Mouse (Mus musculus) urinary bladder, postnatal 25 days (tissue): Measurements from ENCODE around the gene Ppm1e.

ENCODE experiments used
- DNase-seq: peaks from one replicate; pipeline ENCODE4 v3.0.0; 2022; ENCODE audit warnings: low spot score

Gene Ppm1e

DNA sequence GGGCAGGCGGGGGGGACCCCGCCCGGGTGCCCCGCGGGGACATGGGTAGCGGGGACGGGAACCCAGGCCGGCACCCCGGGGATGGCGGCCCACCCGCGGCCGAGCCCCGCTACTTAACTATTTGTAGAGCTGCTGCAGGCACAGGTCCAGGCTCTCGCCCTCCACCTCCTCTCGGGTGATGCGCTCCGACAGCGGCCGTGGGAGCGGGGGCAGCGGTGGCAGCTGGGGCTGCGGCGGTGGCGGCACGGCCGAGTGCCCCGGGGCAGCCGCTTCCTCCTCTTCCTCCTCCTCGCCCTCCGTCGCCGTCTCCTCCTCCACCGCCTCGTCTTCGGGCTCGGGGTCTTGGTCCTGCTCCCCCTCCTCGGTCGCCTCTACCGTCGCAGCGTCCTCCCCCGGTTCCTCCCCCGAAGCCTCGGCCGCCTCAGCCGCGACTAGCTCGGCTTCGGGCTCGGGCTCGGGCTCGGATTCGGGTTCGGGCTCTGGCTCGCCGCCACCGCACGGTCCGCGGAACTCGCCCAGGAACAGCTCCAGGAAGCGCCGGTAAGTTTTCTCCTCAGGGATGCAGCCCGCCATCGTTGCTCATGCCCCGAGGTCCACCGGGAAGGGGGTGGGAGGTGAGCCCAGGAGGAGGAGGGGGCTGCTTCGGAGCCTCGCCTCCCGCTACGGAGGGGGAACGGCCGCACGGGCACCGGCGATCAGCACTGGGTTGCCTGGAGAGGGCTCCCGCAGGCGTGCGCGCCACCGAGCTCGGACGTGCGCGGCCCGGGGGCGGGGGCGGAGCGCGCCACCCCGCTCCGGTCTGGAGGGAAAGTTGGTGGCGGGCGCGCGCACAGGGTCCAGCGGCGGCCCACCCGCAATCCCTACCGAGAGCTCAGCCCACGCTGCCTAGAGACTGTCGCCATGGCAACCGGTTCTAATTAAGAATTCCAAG lies at the start of gene Ppm1e:
Gene Ppm1e, minus strand, starts transcription at position 693 of the 931 bp plus-strand sequence.
- peak; percentile 54 for DNase-seq

DNA sequence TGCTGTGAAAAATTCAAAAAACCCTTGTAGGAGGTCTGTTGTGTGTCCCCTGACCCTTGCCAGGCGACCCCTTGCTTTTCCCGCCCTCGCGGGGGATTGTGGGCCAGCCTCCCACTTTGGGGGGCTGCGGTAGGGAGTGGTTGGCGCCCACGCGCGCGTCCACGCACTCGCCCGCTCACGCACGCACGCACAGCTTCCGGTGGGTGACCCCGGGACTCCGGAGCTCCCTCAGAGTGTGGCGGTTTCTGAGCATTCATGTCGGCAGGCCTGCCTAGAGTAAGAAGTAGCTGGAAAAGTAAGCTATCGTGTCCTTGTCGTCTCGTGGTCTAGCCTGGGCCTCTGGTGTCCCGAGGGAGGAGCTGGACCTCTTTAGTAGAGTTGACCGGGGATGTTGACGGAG lies 46.1 kb upstream of the Ppm1e start, which contains the start of the genes Rad51c and Tex14:
Gene Rad51c, minus strand, starts transcription at position 79 of the 400 bp plus-strand sequence.
Gene Tex14, plus strand, starts transcription at position 190 of the 400 bp plus-strand sequence.
- DNase-seq: no peak

DNA sequence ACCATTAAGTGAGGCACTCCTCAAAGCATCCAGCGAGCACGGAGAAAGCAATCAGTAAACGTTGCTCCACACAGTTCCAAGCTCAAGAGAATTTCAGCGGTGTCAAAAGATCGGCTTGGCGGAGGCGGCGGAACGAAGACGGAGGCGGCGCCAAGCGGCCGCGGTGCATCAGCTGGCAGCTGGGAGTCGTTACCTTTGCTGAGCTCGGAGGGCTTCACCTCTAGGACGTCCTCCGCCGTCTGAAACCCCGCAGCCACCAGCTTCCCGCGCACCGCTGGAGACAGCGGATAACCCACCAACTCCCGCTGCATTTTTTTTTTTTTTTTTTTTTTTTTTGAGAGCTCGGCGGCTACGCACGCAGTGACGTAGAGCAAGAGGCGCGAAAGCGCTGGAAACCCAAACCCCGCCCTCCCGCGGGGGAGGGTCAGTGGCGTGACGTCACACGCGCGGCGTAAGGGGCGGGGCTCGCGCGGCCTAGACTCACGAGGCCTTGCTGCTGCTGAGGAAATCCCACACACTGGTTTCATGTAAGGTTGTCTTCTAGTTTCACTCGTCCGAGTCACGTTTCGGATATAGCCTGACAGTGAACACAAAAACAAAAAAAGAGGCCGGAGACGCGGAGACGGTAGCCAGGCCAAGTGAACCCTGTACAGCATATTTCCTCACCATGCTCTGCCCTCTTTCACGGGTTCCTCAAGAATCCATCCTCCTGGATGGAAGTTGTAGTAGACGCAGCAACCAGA lies 45.5 kb upstream of the Ppm1e start:
- peak; percentile 97 for DNase-seq

DNA sequence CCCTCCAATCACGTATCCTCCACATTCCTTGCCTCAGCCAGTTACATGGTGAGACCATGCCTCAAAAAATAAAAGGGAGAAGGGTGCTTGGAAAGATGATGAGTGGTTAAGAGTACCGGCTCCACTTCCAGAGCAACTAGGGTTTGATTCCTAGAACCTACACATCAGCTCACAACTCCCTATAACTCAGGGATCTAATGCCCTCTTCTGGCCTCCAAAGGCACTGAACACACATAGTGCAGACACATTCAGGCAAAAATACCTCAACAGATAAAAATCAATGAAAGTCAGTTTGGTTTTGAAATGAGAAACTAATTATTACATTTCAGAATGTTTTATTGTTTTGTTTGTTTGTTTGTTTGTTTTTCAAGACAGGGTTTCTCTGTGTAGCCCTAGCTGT lies 39.6 kb upstream of the Ppm1e start:
- no peak for DNase-seq

DNA sequence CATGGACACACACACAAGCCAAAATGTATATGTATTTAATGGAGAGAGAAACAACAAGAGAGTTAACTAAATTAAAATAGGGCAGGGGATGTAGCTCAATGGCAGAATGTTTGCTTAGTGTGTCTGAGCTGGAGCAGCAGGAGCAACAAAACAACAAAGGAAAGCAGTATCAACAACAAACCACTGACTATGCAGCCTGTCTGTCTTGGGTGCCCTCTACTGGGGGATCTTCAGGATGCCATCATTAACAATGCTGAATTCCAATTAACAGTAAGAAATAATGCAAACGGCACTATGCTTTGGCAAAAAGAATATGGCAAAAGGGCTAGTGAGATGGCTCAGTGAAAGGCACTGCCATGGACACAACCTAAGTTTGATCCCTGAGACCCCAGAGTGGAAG lies 35.0 kb upstream of the Ppm1e start:
- DNase-seq: peak; percentile 6

DNA sequence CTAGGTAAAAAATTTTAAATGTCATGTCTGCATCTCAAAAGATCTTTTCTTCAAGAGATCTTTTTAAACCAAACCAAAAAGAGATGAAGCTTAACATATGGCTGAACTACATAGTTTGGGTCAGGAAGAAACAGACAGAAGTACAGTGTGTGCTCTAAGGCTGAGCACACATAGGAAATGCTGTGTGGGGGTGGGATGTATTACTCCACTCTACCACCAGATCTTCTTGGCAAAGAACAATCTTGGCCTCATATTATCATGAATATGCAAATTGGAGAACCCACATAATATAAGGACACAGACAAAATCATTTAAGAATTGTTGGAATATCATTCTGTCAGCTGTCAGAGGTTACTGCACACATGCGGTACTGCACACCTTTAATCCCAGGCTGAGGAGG lies 26.9 kb upstream of the Ppm1e start:
- DNase-seq: no peak

DNA sequence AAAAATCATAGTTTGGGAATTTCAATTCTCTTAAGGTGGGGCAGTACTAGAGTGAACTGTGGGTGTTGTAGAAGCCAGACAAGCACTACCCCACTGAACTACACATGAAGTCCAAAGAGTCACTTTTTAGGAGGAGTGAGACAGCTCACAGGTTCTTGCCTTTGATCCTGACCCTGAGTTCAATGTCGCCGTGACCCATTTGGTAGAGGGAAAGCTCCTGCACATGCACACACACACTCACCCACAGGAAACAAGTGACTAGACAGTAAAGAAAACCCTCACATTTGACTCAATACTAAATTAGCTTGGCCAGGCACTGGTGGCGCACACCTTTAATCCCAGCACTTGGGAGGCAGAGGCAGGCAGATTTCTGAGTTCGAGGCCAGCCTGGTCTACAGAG lies 25.7 kb upstream of the Ppm1e start:
- no peak for DNase-seq

DNA sequence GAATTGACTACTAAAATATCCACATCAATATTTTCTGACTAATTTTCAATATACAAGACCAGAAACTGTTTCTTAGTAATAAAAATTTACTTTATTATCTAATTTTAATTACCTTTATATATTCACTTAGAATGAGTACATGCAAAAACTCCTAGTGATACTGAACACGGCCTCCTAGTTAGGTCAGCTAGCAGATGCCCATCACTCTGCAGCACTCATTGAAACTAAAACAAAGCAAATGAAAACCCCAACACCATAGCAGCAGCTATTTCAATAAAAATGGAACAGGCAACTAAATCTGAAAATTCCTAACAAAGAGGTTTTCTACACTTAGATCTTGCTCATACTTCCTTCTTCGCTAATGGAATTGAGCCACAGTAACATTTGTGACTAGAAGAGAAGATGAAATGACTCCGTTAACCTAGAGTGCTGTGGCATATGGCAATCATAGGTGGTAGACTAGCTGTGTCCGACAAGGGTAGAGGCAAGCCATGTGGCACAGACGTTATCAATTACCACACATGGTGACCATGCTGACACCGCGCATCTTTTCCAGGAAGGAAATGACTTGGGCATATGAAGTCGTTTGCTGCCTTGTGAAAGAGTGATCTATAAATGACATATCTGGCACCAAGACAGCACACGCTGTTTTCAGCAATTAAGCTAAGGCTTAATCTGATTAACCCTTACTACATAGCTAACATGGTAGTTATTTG lies 9.2 kb upstream of the Ppm1e start:
- DNase-seq: no peak

DNA sequence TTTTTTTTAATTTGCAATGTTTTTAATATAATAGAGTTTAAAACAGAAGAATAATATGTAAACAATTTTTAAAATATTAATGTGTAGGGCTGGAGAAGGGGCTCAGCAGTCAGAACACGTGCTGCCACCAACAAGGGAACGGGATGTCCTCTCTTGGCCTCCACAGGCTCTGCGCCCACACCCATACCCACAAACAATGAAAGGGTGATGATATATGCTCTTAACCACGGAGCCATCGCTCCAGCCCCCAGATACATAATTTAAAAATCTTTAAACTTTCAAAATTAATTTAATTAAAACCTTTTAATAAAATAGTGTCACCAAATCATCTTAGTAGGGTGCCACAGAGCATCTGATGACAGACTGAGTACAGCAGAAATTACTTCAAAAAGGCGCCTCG lies 8.2 kb upstream of the Ppm1e start:
- no peak for DNase-seq

DNA sequence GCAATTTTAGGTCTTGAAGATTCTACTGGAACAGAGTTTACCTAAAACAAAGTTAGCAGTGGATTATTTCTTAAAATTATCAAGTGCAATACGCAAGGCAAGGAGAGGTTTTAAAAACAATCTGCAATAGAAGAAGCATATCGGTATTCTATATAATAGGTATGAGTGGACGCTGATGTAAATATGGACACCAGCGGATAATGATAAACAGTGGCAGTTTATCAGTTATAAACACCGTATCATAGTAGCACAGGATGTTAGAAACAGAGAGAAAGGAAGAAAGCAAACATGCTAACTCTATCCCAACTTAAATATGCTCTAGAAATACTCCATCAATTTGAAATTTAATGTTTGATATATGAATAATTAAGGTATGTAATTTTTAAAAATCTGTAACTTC lies 6.3 kb upstream of the Ppm1e start:
- no peak for DNase-seq

DNA sequence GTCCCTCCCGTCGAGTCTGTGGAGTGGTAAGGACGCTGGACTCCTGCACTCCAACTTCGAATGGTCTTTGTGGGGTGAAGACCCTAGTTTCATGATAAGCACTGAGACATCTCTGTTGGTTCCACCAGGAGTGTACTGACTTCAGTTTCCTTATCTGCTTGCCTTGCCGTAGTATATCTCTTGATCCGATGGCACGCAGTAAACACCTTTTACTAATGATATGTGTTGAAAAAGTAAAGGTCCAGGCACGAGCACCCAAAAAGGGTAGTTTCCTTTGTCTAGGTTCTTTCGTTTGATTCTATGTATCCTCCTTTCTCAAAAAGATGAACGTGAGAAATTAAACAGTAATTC lies 414 bp upstream of the Ppm1e start:
- no peak for DNase-seq

DNA sequence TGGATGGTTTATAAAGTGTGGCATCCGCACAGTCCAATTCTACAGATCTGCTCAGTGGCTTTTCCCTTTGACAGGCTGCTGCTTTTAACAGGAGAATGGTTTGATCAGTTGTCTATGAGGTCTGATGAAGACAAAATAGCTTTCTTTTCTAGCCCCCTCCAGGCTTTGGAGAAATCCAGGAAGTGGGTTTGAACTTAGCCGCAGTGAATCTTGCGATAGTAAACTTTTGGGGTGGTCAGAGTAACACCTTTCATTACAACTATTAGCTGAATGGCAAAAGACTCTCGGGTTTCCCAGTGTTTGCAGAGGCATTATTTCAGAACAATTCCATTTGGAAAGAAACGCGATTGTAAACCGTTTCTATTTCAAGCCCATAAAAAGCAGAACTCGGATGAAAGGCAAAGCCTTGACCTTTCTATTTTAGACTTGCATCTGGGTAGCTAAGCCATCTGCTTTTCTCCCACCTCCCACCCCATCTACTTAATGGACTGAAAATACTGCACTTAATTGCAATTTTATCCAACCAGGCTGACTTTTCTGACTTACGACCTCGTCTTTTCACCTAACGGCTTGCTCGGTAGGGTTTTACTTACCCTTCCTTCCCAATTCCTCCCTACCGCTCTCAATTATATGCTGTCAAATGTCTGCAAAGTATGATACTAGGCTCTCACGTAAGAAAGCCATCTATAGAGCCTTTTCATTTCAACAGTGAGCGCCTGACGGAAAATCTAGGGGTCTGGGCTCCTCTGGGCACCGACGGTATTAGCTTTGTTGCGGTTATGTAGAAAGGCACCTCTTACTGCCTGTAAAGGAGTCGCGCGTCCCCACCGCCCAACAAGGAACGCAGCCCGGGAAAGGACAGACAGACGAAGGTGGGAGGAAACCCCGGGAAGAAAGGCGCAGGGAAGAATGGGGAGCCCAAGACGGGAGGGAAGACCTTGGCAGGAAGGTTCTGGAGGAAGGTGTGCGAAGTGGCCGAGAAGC lies 1.2 kb downstream of the Ppm1e start:
- DNase-seq: peak; percentile 3

DNA sequence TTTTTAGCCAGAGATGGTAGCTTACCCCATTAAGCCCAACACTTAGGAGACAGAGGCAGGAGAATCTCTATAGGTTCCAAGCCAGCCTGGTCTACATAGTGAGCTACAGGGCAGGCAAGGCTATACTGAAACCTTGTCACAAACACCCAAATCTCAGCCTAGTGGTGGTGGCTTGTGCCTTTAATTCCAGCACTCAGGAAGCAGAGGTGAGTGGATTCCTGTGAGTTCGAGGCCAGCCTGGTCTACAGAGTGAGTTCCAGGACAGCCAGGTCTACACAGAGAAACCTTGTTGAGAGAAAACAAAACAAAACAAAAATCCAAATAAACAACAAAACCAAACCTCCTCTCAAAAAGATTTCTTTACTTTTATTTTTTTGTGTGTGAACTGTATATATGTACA lies 4.0 kb downstream of the Ppm1e start:
- no peak for DNase-seq

DNA sequence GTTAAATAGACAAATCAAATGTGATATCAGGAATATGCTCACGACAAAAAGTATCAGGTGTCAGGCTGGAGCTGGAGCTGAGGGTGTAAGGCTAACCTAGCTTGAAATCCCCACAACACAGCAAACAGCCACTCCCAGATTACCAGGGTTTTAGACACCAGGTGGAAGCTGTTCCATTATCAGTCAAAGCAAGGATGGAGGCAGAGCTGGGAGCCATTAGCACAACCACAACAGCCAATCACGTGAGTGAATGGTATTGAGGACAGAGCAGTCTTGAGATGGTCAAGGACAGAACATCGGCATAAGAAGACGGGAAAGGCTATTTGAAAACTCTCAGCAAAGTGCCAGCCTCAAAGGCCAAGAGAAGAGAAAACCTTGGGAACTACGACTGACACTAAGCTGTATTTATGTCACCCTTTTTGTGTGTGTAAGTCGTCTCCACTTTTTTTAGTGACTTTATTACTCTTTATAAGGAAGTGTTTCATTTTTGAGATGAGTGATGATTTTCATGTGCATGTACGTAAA lies 5.1 kb downstream of the Ppm1e start:
- DNase-seq: no peak

DNA sequence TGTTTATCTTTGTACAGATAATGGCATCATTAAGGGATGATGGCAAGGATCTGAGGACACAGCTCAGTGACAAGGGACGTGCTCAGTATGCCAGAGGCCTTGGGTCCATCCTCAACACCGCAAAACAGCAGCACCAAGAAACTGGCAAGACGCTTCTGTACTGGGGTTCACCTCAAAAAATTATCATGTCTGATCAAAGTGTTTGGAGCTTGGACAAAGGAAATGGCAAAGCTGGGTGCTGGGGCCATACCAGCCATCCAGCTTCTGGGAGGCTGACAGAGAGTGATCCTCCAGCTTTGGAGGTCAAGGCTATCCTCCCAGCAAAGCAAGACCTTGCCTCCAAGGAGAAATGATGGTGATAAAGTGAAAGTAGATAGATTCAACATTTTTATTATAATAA lies 32.4 kb downstream of the Ppm1e start:
- DNase-seq: no peak

DNA sequence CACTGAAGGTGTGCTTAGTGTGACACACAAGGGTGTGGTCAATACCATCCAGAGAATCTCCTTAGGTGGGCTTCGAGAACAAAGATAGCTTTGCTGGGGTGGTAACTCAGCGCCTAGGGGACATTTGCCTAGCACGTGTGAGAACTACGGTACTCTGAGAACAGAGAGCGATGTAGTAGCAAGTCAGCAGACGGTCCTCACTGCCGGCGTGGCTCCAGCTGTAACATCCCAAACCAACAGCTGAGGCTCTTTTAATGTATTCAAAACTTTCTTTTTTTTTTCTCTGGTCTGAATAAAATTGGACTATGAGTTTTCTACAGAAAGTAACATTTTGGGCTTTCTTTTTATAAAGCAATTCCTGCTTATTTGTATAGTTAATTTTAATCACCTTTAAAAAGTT lies 36.3 kb downstream of the Ppm1e start:
- no peak for DNase-seq

DNA sequence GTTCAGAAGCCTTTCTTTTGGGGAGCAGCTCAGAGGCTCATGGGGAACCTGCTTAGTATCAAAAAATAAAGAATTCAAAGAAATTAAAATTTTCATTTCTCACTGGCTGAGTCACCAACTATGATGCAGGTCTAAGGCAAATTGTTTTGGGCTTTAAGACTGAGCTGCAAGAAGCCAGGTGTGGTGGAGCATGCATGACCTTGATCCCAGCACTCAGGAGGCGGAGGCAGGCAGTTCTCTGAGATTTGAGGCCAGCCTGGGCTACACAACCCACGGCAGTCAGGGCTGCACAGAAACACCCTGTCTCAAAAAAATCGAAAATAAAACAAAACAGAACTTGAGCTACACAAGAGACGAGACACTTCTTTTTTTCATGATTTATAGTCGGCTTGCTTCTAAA lies 38.8 kb downstream of the Ppm1e start:
- DNase-seq: no peak

DNA sequence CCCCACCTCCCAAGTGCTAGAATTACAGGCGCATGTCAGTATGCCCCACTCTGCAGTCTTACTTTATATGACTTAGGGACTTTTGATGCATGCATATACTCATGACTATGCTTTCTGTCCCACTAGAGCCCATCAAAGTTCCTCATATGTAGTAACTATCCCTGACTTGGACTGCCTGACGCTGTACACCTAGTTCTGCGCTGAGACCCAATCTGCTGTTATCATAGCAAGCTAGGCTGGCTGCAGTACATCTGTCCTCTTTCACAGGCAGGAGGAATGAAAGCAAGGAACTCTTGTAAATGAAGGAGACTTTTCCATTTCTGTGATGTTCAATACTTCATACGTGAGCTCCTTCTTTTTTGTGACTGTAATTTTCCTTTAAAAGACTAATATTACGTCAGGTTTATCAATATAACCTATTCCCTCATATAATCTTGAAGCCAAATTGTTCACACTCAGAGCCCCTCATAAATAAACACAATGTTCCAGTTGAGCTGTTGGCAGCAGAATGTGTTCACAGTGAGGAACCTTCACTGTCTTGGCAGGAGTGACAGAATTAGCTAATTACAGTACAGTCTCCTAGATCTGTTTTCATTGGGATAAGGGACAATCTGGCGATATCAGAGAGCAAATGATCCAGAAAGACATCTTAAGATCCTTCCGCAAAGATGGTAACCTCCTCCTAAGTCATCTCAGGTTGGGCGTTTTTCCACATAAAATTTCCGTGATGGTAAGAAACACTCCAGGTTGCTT lies 39.7 kb downstream of the Ppm1e start:
- no peak for DNase-seq

DNA sequence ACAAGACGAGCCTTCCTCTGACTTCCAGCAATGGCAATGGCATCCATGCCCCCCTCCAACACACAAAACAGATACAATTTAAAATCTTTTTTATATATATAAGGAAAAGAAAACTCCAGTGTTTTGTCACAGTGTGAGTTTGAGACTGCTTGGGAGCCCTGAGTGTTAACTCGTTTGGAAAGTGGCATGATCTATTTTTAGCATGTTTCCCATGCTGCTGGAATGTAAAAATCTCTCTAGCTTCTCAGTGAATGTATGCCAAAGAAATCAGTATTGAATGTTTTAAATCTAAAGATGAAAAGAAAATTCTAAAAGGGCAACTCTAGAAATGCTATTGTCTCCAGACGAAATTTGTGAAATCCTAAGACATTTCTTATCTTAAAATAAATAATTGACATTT lies 45.3 kb downstream of the Ppm1e start:
- DNase-seq: no peak

DNA sequence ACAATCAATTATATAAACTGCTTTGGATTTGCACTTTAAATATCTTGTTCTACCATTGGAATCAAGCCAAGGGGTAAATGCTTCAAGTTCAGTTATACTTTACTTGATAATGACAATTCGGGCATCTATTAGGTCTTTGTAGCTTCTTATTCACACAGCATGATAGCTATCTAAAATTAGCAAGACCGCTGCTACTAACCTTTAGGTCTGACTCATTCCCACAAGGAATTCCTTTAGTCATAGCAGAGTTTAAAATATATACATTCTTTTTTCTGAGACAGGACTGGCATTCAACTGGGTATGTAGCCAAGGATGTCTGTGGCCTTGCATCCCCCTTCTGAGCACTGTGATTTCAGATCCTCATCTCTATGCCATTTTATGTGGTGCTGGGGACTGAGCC lies 48.5 kb downstream of the Ppm1e start:
- no peak for DNase-seq
